Mouse (Mus musculus): ENCODE data around the gene Klf7.

DNA sequence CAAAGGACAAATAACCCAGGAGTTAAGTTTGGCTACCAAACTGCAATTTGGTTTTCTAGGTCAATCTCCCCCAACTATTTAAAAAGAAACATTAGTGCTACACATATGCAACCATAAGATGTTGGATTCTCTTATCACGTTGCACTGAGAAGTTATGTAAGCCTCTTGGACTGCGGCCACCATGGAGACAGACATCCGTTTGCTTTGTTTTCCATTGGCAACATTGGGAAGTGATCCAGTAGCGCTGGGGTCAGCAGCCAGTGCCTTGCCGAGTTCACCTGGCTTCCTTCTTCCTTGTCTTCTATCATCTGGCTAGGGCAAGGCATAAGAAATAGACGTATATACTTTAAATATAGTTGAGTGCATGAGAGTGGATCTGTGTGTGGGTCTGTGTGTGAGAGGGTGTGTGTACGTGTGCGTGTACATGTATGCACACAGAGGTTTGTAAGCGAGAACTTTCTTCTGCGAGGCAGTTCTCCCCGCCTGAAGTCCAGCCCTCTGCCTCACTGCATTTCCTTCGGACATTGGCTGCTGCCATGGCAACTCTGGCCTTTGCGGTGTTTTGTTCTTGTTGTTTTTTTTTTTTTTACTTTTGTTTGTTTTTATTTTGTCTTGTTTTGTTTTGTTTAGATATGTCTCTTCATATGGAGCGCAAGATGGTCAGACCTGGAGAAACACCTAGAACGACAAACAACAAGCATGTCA lies 86.8 kb downstream of the Klf7 start:
- TF ChIP-seq CTCF (IDR thresholded peaks at IDR 0.05; ENCODE audit: insufficient read depth, low read depth, low read length): no peak
- TF ChIP-seq POLR2A (IDR thresholded peaks at IDR 0.05; ENCODE audit: insufficient read depth, low read depth, low read length): no peak

All from olfactory bulb, adult 2 months (tissue).